In the genomic region with DNA sequence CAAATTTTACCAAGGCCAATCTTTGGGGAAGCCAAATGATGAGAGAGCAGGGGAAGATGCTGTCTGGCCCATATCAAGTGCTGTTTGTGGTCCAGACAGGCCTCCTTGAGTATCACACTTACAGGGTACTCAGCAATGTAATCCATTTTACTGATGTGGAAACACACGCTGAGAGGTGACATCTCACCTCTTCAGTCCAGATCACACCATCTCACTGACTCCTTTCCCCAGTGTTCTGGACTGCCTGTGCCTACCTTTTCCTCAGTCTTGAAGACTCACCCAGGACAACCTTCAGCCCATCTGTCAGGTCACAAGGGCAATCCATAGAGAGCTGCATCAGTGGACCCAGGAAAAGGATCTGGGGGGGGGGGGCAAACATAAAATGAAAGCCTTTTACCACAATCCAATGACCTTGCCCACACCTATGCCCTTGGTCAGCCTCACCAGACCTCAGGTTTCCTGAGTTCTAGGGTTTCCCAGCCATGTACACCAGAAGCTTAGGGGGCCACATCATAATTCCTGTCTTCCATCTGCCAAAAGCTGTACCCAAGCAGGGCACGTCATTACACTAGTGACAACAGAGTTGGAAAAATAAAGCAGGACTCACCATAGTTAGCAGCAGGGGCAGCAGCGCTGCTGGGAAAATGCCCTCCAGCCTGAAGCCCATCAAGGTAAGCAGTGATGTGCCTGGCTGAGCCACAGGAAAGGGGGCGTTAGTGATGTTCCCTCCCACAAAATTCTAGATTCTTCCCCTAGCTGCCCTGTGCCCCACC, we compare ENCODE assay signal across 8 mouse cellular contexts. TPM values are rescaled to one million over a fixed set of nuclear protein-coding genes. Genes with fewer than 3 reads are reported as not detected.
DNase-seq lines count a peak whose midpoint lies in the region; ATAC-seq and TF ChIP-seq lines count a peak whose summit lies in the region.

No protein-coding gene starts in this region.

- H3K4me1 ChIP-seq in lung, embryonic 16.5 days (replicated peaks; ENCODE audit: control insufficient read depth, insufficient read depth, low read length) = peaks cover 18% of the 10 kb centered on the region
- peaks cover 19% of the 10 kb centered on the region for H3K4me1 ChIP-seq in limb, embryonic 14.5 days (ENCODE audit: control insufficient read depth, insufficient read depth, low read length)
- H3K4me1 ChIP-seq in stomach, embryonic 14.5 days (ENCODE audit: control insufficient read depth, insufficient read depth, low read length) = peaks cover 12% of the 10 kb centered on the region; the same call in 1 of the 2 replicates

- no peak for DNase-seq in lung, postnatal 10 days
- no peak for DNase-seq in limb, embryonic 14.5 days (ENCODE audit: low spot score)
- no peak for DNase-seq in adrenal gland, adult 18-20 months (ENCODE audit: low spot score in 2 of 2)
- no peak for DNase-seq in left cerebral cortex, adult 9 months (ENCODE audit: low spot score in 2 of 2)
- DNase-seq in adrenal gland, postnatal 4 days (ENCODE audit: low spot score in 2 of 2) = no peak

- H3K36me3 ChIP-seq in lung, embryonic 16.5 days (ENCODE audit: control insufficient read depth, insufficient read depth, low read length) = peaks cover 6% of the 10 kb centered on the region; the same call in 1 of the 2 replicates
- peaks cover 39% of the 10 kb centered on the region for H3K36me3 ChIP-seq in limb, embryonic 14.5 days (ENCODE audit: control insufficient read depth, insufficient read depth, low read length)
- H3K36me3 ChIP-seq in stomach, embryonic 14.5 days (ENCODE audit: control insufficient read depth, insufficient read depth, low read length) = peaks cover 30% of the 10 kb centered on the region

- WGBS in lung, embryonic 16.5 days = 14% methylated on average over 4 of the region's 4 CpGs
- WGBS in limb, embryonic 14.5 days = 22% methylated on average over 4 of the region's 4 CpGs
- 27% methylated on average over 4 of the region's 4 CpGs for WGBS in stomach, embryonic 14.5 days

- H3K27me3 ChIP-seq in lung, embryonic 16.5 days (ENCODE audit: control insufficient read depth, insufficient read depth, low read depth, low read length) = no peaks in the 10 kb centered on the region
- H3K27me3 ChIP-seq in limb, embryonic 14.5 days (ENCODE audit: control insufficient read depth, insufficient read depth, low read length) = no peaks in the 10 kb centered on the region
- no peaks in the 10 kb centered on the region for H3K27me3 ChIP-seq in stomach, embryonic 14.5 days (ENCODE audit: control insufficient read depth, insufficient read depth, low read length)

- no peak for ATAC-seq in lung, embryonic 16.5 days (ENCODE audit: low read depth)
- ATAC-seq in erythroid progenitor cell, adult 5-6 weeks (replicated peaks; ENCODE audit: low FRiP score, poor library complexity, severe bottlenecking) = peak; percentile 26
- no peak for ATAC-seq in limb, embryonic 14.5 days (ENCODE audit: low FRiP score, low read depth)
- ATAC-seq in stomach, embryonic 14.5 days (ENCODE audit: insufficient number of reproducible peaks, insufficient read depth, low FRiP score, low read depth) = no peak

- H3K4me3 ChIP-seq in lung, embryonic 16.5 days (ENCODE audit: low read length) = peak overlapping the region; percentile 95
- peak overlapping the region; percentile 90 for H3K4me3 ChIP-seq in limb, embryonic 14.5 days (replicated peaks; ENCODE audit: low read length)
- H3K4me3 ChIP-seq in stomach, embryonic 14.5 days (ENCODE audit: low read depth, low read length) = peak overlapping the region; percentile 68

- peak overlapping the region; percentile 98 for H3K9ac ChIP-seq in lung, embryonic 16.5 days (ENCODE audit: low read length)
- H3K9ac ChIP-seq in limb, embryonic 14.5 days (ENCODE audit: low read depth, low read length, severe bottlenecking) = peak overlapping the region; percentile 92
- H3K9ac ChIP-seq in stomach, embryonic 14.5 days (replicated peaks; ENCODE audit: low read depth, low read length) = peak overlapping the region; percentile 87

- no peak for TF ChIP-seq POLR2A in limb, embryonic 14.5 days (IDR thresholded peaks at IDR 0.05; ENCODE audit: borderline replicate concordance, extremely low read depth, insufficient read depth, insufficient read length)

- peak overlapping the region; percentile 87 for H3K4me2 ChIP-seq in lung, embryonic 16.5 days (ENCODE audit: low read depth, low read length)
- peak overlapping the region; percentile 78 for H3K4me2 ChIP-seq in limb, embryonic 14.5 days (replicated peaks; ENCODE audit: low read depth, low read length, severe bottlenecking)
- peak overlapping the region; percentile 84 for H3K4me2 ChIP-seq in stomach, embryonic 14.5 days (replicated peaks; ENCODE audit: low read depth, low read length)

- H3K9me3 ChIP-seq in lung, embryonic 16.5 days (ENCODE audit: control insufficient read depth, low read length) = no peaks in the 10 kb centered on the region
- no peaks in the 10 kb centered on the region for H3K9me3 ChIP-seq in limb, embryonic 14.5 days (ENCODE audit: control insufficient read depth, low read length)
- H3K9me3 ChIP-seq in stomach, embryonic 14.5 days (ENCODE audit: control insufficient read depth, low read depth, low read length) = no peaks in the 10 kb centered on the region

- H3K27ac ChIP-seq in lung, embryonic 16.5 days (ENCODE audit: low read length) = peak overlapping the region; percentile 85
- peak overlapping the region; percentile 91; the same call in 1 of the 2 replicates for H3K27ac ChIP-seq in limb, embryonic 14.5 days (replicated peaks; ENCODE audit: low read depth, low read length)
- H3K27ac ChIP-seq in stomach, embryonic 14.5 days (ENCODE audit: low read length) = no peak overlapping the region

RNA-seq across cellular contexts. Expression of a gene that starts 0.8 kb away (rescaled TPM):
- polyA plus RNA-seq in lung, embryonic 16.5 days (2015; fragmentation: Nextera tagmentation; extraction: Ambion mirVana) = 68.3 and 70.1 TPM in 2 replicates
- 21.6 and 26.4 TPM in 2 replicates for total RNA-seq in erythroid progenitor cell, adult 5-6 weeks (2015; ENCODE audit: low replicate concordance)
- 6.6 and 13.5 TPM in 2 replicates for total RNA-seq in erythroid progenitor cell, adult 5-6 weeks (2017; ENCODE audit: low replicate concordance)
- 90.2 and 145 TPM in 2 replicates for polyA plus RNA-seq in limb, embryonic 14.5 days (2012; rRNA removed)
- polyA plus RNA-seq in limb, embryonic 14.5 days (2014; fragmentation: Nextera tagmentation; extraction: Ambion mirVana) = 61.5 and 66.1 TPM in 2 replicates
- polyA plus RNA-seq in stomach, embryonic 14.5 days (2014; fragmentation: Nextera tagmentation; extraction: Ambion mirVana) = 62.2 and 69.6 TPM in 2 replicates
- total RNA-seq in adrenal gland, adult 18-20 months (2021) = 10 to 100 TPM; 34.1 to 38.1 TPM
- total RNA-seq in adrenal gland, postnatal 4 days (2021) = 10 to 100 TPM; 35.7 to 39.5 TPM

RNA-seq across cellular contexts. Expression of a gene that starts 9.1 kb away (rescaled TPM):
- polyA plus RNA-seq in lung, embryonic 16.5 days (2015; fragmentation: Nextera tagmentation; extraction: Ambion mirVana) = 3.4 and 4.1 TPM in 2 replicates
- not detected in 2 replicates for total RNA-seq in erythroid progenitor cell, adult 5-6 weeks (2015; ENCODE audit: low replicate concordance)
- total RNA-seq in erythroid progenitor cell, adult 5-6 weeks (2017; ENCODE audit: low replicate concordance) = not detected in 2 replicates
- 49.0 and 75.9 TPM in 2 replicates for polyA plus RNA-seq in limb, embryonic 14.5 days (2012; rRNA removed)
- 9.5 and 12.8 TPM in 2 replicates for polyA plus RNA-seq in limb, embryonic 14.5 days (2014; fragmentation: Nextera tagmentation; extraction: Ambion mirVana)
- 8.3 and 11.3 TPM in 2 replicates for polyA plus RNA-seq in stomach, embryonic 14.5 days (2014; fragmentation: Nextera tagmentation; extraction: Ambion mirVana)
- 1 to 10 TPM; 4.4 to 7.7 TPM for total RNA-seq in adrenal gland, adult 18-20 months (2021)
- 10 to 100 TPM; 15.8 to 20.0 TPM for total RNA-seq in adrenal gland, postnatal 4 days (2021)

Comparison
In these comparisons a context has a peak if more than half of its experiments do, and no peak if none do; other contexts are left out.
1. RNA of a gene that starts 9.1 kb away (total RNA-seq): 15.8 to 20.0 TPM in adrenal gland, postnatal 4 days and 4.4 to 7.7 TPM in adrenal gland, adult 18-20 months; not detected in erythroid progenitor cell, adult 5-6 weeks; every median in the first group is over 4 times any median in the second.
2. Peak in every context shown above with its lines, with median percentiles within 50 percentile points of each other: H3K4me2 ChIP-seq, H3K4me3 ChIP-seq and H3K9ac ChIP-seq.